Mouse (Mus musculus) layer of hippocampus, adult 6 months (tissue): ENCODE measurements around the gene Mboat2. TPM values are rescaled to one million over a fixed set of nuclear protein-coding genes. Genes with fewer than 3 reads are reported as not detected.

Experiments
- long read RNA-seq, 2 experiments: library from polyadenylated mRNA; unstranded; transcript quantifications; one replicate each; pipeline ENCODE4 v2.0.0; 2019 to 2020
- polyA plus RNA-seq: library from polyadenylated mRNA; unstranded; fragments of <200 nt; fragmentation: Nextera tagmentation; gene quantifications from 2 replicates; pipeline ENCODE4 v1.2.3, GENCODE M21; 2021

Gene Mboat2
- polyA plus RNA-seq, result 36.5 and 38.8 TPM in 2 replicates
- long read RNA-seq, experiment 1, full-length matches to known transcripts, result 71 of 108 reads
- long read RNA-seq, experiment 1, partial matches to known transcripts, result 6 of 108 reads
- long read RNA-seq, experiment 1, other reads (novel, unspliced or antisense), result 31 of 108 reads
- long read RNA-seq, experiment 2, full-length matches to known transcripts, result 192 of 262 reads
- long read RNA-seq, experiment 2, partial matches to known transcripts, result 3 of 262 reads
- long read RNA-seq, experiment 2, other reads (novel, unspliced or antisense), result 67 of 262 reads

GRCm38 (mm10) chr12:24830766-24831152 is at the start of gene Mboat2:
Gene Mboat2 (plus strand): TSS chr12:24830879.

GRCm38 (mm10) chr12:24974446-24975114 is 143.9 kb downstream of the Mboat2 start, which contains the start of gene Kidins220:
Gene Kidins220 (plus strand): TSS chr12:24974925.

Other genes starting within 250 kb of the Mboat2 start
- 3.1 and 3.8 TPM in 2 replicates for gene Klf11, start 179.6 kb upstream of the Mboat2 start, polyA plus RNA-seq
- gene Cys1, start 149.1 kb upstream of the Mboat2 start, polyA plus RNA-seq, result 2.5 TPM in 2 replicates
- 2.2 TPM in 2 replicates for gene Rrm2, start 122.6 kb upstream of the Mboat2 start, polyA plus RNA-seq
- 39.2 and 41.7 TPM in 2 replicates for gene Kidins220, start 144.0 kb downstream of the Mboat2 start, polyA plus RNA-seq